Mouse (Mus musculus) olfactory bulb, adult 2 months (tissue): ENCODE results near the gene Sept1.

Experiments
- CTCF ChIP-seq: fragments of 200-500 bp; IDR thresholded peaks from 2 replicates; pipeline ENCODE4 v1.5.1; 2012; ENCODE audit warnings: low read depth, mild to moderate bottlenecking, low read length, moderate library complexity; ENCODE audit not compliant: insufficient read depth
- POLR2A ChIP-seq: fragments of 200-500 bp; IDR thresholded peaks from 2 replicates; pipeline ENCODE4 v1.6.1; 2012; ENCODE audit warnings: mild to moderate bottlenecking, low read depth, low read length, moderate library complexity; ENCODE audit not compliant: insufficient read depth

GRCm38 (mm10) chr7:127194011-127194632, 38.8 kb downstream of the Sept1 start:
- no peak for TF ChIP-seq POLR2A
- TF ChIP-seq CTCF = no peak
